Mouse (Mus musculus) splenic B cell, adult 2 months (primary cell): ENCODE measurements at regions not wholly inside any gene's neighbourhood (a gene's known extent, or its start where the extent isn't known, plus 50 kb on each side); places are given as distances from the start of the nearest gene placed in this dataset.

ENCODE experiments used
- DNase-seq: peaks from one replicate; pipeline ENCODE4 v3.0.0-alpha.2; 2011; ENCODE audit warnings: low read depth, low spot score
- H3K27me3 ChIP-seq: 2 replicates; pipeline ENCODE4 v1.6.1; 2012; ENCODE audit warnings: mild to moderate bottlenecking, low read length, moderate library complexity, mixed read lengths; ENCODE audit not compliant: control insufficient read depth, poor library complexity, insufficient read depth, severe bottlenecking
- H3K36me3 ChIP-seq: 2 replicates; pipeline ENCODE4 v1.6.1; 2012; ENCODE audit warnings: mild to moderate bottlenecking, low read length, moderate library complexity, mixed read lengths; ENCODE audit not compliant: control insufficient read depth, poor library complexity, insufficient read depth, severe bottlenecking

GRCm38 (mm10) chr16:51589924-51590397 is 441.1 kb upstream of the Cblb start:
- DNase-seq, result no peak
- Histone ChIP-seq H3K27me3 (no peaks in the 10 kb centered on the region), H3K36me3 (no peaks in the 10 kb centered on the region)

- Histone ChIP-seq H3K36me3 (no peaks in the 10 kb centered on the region), H3K27me3 (no peaks in the 10 kb centered on the region)
- DNase-seq, result no peak
Observed at GRCm38 (mm10) chr16:51617579-51617978, 413.4 kb upstream of the Cblb start.

- DNase-seq, result no peak
- no peaks in the 10 kb centered on the region for H3K36me3 ChIP-seq
- H3K27me3 ChIP-seq, result no peaks in the 10 kb centered on the region
Observed at GRCm38 (mm10) chr16:51646646-51647045, 384.4 kb upstream of the Cblb start.

- H3K27me3 ChIP-seq, result no peaks in the 10 kb centered on the region
- no peak for DNase-seq
- no peaks in the 10 kb centered on the region for H3K36me3 ChIP-seq
Observed at GRCm38 (mm10) chr16:51650100-51650499, 380.9 kb upstream of the Cblb start.

- no peaks in the 10 kb centered on the region for H3K36me3 ChIP-seq
- no peak for DNase-seq
- H3K27me3 ChIP-seq, result no peaks in the 10 kb centered on the region
Observed at GRCm38 (mm10) chr16:51650683-51651082, 380.3 kb upstream of the Cblb start.

- no peak for DNase-seq
- no peaks in the 10 kb centered on the region for H3K27me3 ChIP-seq
- no peaks in the 10 kb centered on the region for H3K36me3 ChIP-seq
Observed at GRCm38 (mm10) chr16:51661693-51662092, 369.3 kb upstream of the Cblb start.

GRCm38 (mm10) chr16:51664325-51664724 is 366.7 kb upstream of the Cblb start:
- H3K36me3 ChIP-seq, result no peaks in the 10 kb centered on the region
- no peak for DNase-seq
- no peaks in the 10 kb centered on the region for H3K27me3 ChIP-seq

GRCm38 (mm10) chr16:51675101-51675500 is 355.9 kb upstream of the Cblb start:
- DNase-seq, result no peak
- Histone ChIP-seq H3K36me3 (no peaks in the 10 kb centered on the region), H3K27me3 (no peaks in the 10 kb centered on the region)

- H3K27me3 ChIP-seq, result no peaks in the 10 kb centered on the region
- H3K36me3 ChIP-seq, result no peaks in the 10 kb centered on the region
- DNase-seq, result no peak
Observed at GRCm38 (mm10) chr16:51675988-51676387, 355.0 kb upstream of the Cblb start.

GRCm38 (mm10) chr16:51690861-51691260 is 340.2 kb upstream of the Cblb start:
- H3K27me3 ChIP-seq, result no peaks in the 10 kb centered on the region
- no peaks in the 10 kb centered on the region for H3K36me3 ChIP-seq
- DNase-seq, result no peak

- no peaks in the 10 kb centered on the region for H3K36me3 ChIP-seq
- DNase-seq, result no peak
Observed at GRCm38 (mm10) chr16:51705026-51705425, 326.0 kb upstream of the Cblb start.

GRCm38 (mm10) chr16:51718695-51719094 is 312.3 kb upstream of the Cblb start:
- H3K27me3 ChIP-seq, result no peaks in the 10 kb centered on the region
- no peak for DNase-seq
- no peaks in the 10 kb centered on the region for H3K36me3 ChIP-seq

More at GRCm38 (mm10) chr16:51705026-51705425, 326.0 kb upstream of the Cblb start:
- no peaks in the 10 kb centered on the region; the same call in 1 of the 2 replicates for H3K27me3 ChIP-seq

GRCm38 (mm10) chr16:51719637-51720036 is 311.4 kb upstream of the Cblb start:
- no peaks in the 10 kb centered on the region for H3K36me3 ChIP-seq
- DNase-seq, result no peak
- no peaks in the 10 kb centered on the region for H3K27me3 ChIP-seq

- Histone ChIP-seq H3K27me3 (no peaks in the 10 kb centered on the region), H3K36me3 (no peaks in the 10 kb centered on the region)
- no peak for DNase-seq
Observed at GRCm38 (mm10) chr16:51722682-51723081, 308.3 kb upstream of the Cblb start.

GRCm38 (mm10) chr16:51741875-51742274 is 289.1 kb upstream of the Cblb start:
- DNase-seq, result no peak
- H3K27me3 ChIP-seq, result no peaks in the 10 kb centered on the region

GRCm38 (mm10) chr16:51751878-51752277 is 279.1 kb upstream of the Cblb start:
- H3K27me3 ChIP-seq, result no peaks in the 10 kb centered on the region
- DNase-seq, result no peak
- no peaks in the 10 kb centered on the region for H3K36me3 ChIP-seq

More at GRCm38 (mm10) chr16:51741875-51742274, 289.1 kb upstream of the Cblb start:
- H3K36me3 ChIP-seq, result no peaks in the 10 kb centered on the region
